Mouse (Mus musculus): ENCODE results near the gene Thbs3.

Thbs3 gene

DNA sequence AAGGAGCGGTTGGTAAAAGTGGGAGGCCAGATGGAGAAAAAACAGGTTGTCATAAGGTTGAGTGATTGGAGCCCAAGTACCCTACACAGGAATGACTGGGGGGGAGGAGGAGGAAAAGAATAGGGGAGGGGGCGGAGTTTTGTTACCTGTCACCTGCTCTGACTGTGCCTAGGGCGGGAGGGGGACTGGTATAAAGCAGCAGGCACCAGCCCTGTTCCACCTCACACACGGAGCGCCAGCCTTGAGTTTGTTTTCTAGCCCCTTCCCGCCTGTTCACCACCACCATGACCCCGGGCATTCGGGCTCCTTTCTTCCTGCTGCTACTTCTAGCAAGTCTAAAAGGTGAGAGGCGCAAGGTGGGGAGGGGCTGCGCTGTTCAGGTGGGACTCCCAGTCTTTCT is 13.9 kb downstream of the Thbs3 start, which contains the start of gene Muc1:
Gene Muc1 (plus strand): TSS at position 222 of the 400 bp plus-strand sequence.
- POLR2A ChIA-PET, result interaction anchor here in 2 of 4 experiments (0.8 to 1.4 kb wide), 3 partner anchors 15 to 178 kb away, joined by 3 to 4 read pairs (median 3); partner anchors contain the start of gene Krtcap2 (in 1 of the 2)
- CTCF ChIA-PET, result interaction anchor here in 1 of 4 experiments (1.3 to 6.7 kb wide), 2 partner anchors 16 to 92 kb away, joined by 5 to 81 read pairs; partner anchors contain the start of genes Krtcap2 and Trim46

GRCm38 (mm10) chr3:89229276-89229675 is 14.3 kb downstream of the Thbs3 start:
- CTCF ChIA-PET, result interaction anchor here in 2 of 4 experiments (0.5 to 6.7 kb wide), 6 partner anchors 13 to 653 kb away, joined by 3 to 81 read pairs (median 3); partner anchors contain the start of genes Krtcap2 (in 1 of the 2) and Trim46 (in 1 of the 2)
- POLR2A ChIA-PET, result interaction anchor here in 2 of 4 experiments (0.8 to 1.4 kb wide), 3 partner anchors 15 to 177 kb away, joined by 3 to 4 read pairs (median 3); partner anchors contain the start of gene Krtcap2 (in 1 of the 2)

- ChIA-PET POLR2A (interaction anchor here in 3 of 4 experiments (0.6 to 1.7 kb wide), 11 partner anchors 13 to 235 kb away, joined by 3 to 7 read pairs (median 3); partner anchors contain the start of genes Fam189b (in 1 of the 3) and Thbs3 (in 1 of the 3)), CTCF (interaction anchor here (0.6 to 6.7 kb wide), 8 partner anchors 12 to 16 kb away, joined by 3 to 81 read pairs (median 4); partner anchors contain the start of genes Krtcap2 (in 3 of the 4) and Trim46 (in 3 of the 4))
Observed at GRCm38 (mm10) chr3:89230561-89230960, 15.6 kb downstream of the Thbs3 start.

DNA sequence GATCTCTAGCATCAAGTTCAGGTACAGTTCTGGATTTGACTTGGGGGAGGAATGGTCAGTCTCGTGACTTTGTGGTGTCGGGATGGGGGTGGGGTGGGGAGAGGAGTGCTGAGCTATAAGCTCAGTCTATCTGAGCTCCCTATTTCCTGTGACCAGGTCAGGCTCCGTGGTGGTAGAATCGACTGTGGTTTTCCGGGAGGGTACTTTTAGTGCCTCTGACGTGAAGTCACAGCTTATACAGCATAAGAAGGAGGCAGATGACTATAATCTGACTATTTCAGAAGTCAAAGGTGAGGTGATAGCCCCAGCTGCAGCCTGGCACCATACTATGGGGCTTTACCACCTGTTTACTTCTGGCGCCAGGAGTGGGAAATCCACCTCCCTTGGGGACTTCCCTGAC is 16.4 kb downstream of the Thbs3 start:
- POLR2A ChIA-PET, result interaction anchor here in 3 of 4 experiments (0.7 to 1.7 kb wide), 8 partner anchors 12 to 236 kb away, joined by 3 to 7 read pairs (median 4); partner anchors contain the start of gene Thbs3 (in 1 of the 3)
- CTCF ChIA-PET, result interaction anchor here (0.5 to 6.7 kb wide), 7 partner anchors 11 to 218 kb away, joined by 3 to 81 read pairs (median 6); partner anchors contain the start of genes Krtcap2 (in 3 of the 4) and Trim46 (in 3 of the 4)

- CTCF ChIA-PET, result interaction anchor here in 3 of 4 experiments (0.5 to 6.7 kb wide), 5 partner anchors 11 to 217 kb away, joined by 4 to 81 read pairs (median 7); partner anchors contain the start of genes Krtcap2 (in 2 of the 3) and Trim46 (in 2 of the 3)
- POLR2A ChIA-PET, result interaction anchor here in 2 of 4 experiments (0.6 to 1.7 kb wide), 3 partner anchors 12 to 48 kb away, joined by 3 to 4 read pairs (median 3); no protein-coding TSS in a partner anchor
Observed at GRCm38 (mm10) chr3:89231772-89232275, 16.8 kb downstream of the Thbs3 start.

DNA sequence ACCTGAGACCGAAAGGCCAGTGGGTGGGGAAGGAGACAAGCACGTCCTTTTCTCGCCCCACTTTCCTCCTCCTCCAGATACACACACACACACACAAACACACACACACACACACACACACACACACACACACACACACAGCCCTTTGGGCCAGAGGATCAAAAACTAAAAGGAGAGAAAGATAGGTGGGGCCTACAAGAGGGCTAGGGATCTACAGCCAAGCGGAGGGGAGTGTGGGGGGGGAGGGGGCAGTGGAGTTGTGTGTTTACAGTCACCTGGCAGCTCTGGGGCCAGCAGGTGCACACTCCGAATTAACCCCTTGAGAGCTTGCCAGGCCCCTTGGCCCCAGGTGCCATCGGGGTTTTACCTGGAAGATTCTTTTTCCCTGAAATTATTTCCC is 17.6 kb downstream of the Thbs3 start:
- ChIA-PET POLR2A (interaction anchor here in 2 of 4 experiments (0.8 to 1.7 kb wide), 4 partner anchors 21 to 129 kb away, joined by 3 read pairs; partner anchors contain the start of gene Fam189b (in 1 of the 2)), CTCF (interaction anchor here (0.6 to 6.7 kb wide), 7 partner anchors 10 to 138 kb away, joined by 3 to 81 read pairs (median 5); partner anchors contain the start of genes Krtcap2 (in 1 of the 4) and Trim46 (in 1 of the 4))

DNA sequence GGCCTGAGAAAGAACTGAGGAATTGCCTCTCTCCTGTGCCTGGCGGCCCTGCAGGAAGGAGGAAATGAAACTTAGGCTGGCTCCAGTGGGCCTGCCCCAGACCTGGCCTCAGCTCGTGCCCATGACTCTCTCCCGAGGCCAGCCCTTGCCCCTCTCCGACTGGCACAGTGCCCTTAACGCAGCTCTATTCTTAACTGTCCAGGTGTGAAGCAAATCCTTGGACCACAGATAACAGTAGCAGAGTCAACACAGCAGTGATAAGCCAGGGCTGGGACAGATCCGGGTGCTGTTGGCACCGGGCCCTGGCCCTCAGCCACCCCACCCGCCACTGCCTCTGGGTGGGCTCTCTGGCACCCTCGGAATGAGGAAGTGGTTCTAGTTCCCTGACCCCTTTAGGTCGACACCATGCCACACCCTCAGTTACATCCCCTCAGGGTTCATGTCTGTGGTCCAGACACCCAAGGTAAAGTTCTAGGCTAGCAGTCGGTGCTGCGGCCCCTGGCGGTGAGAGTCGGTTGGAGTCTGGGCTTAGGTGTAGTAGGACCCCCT is 18.7 kb downstream of the Thbs3 start:
- ChIA-PET POLR2A (interaction anchor here in 2 of 4 experiments (0.6 to 1.7 kb wide), 10 partner anchors 9 to 241 kb away, joined by 3 to 4 read pairs (median 3); partner anchors contain the start of genes Fam189b (in 1 of the 2), Krtcap2 (in 1 of the 2), Scamp3 (in 1 of the 2) and Trim46 (in 1 of the 2)), CTCF (interaction anchor here in 3 of 4 experiments (0.8 to 6.7 kb wide), 6 partner anchors 9 to 291 kb away, joined by 3 to 81 read pairs (median 6); partner anchors contain the start of genes Krtcap2 (in 1 of the 3) and Trim46 (in 1 of the 3))

- ChIA-PET POLR2A (interaction anchor here in 2 of 4 experiments (1.0 to 1.9 kb wide), 3 partner anchors 10 to 14 kb away, joined by 3 to 10 read pairs (median 4); partner anchors contain the start of genes Krtcap2 (in 1 of the 2), Mtx1 (in 1 of the 2) and Trim46 (in 1 of the 2)), CTCF (interaction anchor here in 1 of 4 experiments (0.8 kb wide), 1 partner anchor 10 kb away, joined by 5 read pairs; no protein-coding TSS in a partner anchor)
Observed at GRCm38 (mm10) chr3:89236516-89236915, 21.5 kb downstream of the Thbs3 start.

DNA sequence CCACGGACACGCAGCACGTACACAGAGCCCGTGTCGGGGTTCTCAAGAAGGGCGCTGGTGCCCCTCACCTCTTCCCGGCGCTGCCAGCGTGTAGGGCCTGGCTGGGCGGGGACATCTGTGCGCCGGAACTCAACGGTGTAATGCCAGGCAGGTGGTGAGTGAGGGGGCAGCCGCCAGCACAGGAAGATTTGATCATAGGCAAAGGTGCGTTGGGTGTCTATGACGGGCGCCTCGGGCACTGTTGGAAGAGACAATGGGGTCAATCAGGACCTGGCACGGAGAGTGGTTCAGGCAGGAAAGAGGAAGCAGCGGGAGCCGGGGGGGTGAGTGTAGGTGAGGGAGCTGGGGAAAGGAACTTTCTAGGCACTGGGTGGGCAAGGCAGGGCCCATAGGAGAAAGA is 22.7 kb downstream of the Thbs3 start:
- ChIA-PET POLR2A (interaction anchor here in 2 of 4 experiments (0.7 to 1.4 kb wide), 3 partner anchors 11 to 596 kb away, joined by 3 to 4 read pairs (median 3); no protein-coding TSS in a partner anchor), CTCF (interaction anchor here in 1 of 4 experiments (0.5 kb wide), 1 partner anchor 211 kb away, joined by 4 read pairs; no protein-coding TSS in a partner anchor)

DNA sequence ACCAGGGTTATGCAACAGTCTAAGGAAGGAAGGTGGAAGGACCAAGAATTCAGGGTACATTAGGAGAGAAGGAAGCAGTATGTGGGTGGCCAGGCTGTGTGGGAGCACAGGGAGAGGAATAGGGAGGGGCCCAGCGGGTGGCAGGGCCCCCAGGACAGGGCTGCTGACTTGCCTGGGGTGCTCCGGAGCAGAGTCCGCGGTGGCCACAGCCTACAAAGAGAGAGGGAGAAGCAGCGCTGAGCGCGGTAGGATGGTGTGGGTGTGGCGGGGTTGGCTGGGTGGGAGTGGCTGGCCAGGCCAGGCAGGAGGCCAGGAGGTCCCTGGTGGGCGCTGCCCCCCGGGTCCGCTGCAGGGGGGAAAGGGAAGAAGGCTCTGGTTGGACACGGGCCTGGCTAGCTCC is 23.5 kb downstream of the Thbs3 start:
- ChIA-PET POLR2A (interaction anchor here in 2 of 4 experiments (0.8 to 1.4 kb wide), 5 partner anchors 10 to 52 kb away, joined by 3 to 4 read pairs (median 3); partner anchors contain the start of gene Thbs3 (in 1 of the 2)), CTCF (no interaction called here)

- ChIA-PET POLR2A (interaction anchor here in 3 of 4 experiments (0.5 to 5.1 kb wide), 20 partner anchors 8 to 1270 kb away, joined by 3 to 22 read pairs (median 3); partner anchors contain the start of genes Mtx1 (in 2 of the 3), Clk2 (in 1 of the 3), Efna4 (in 1 of the 3) and Fam189b (in 1 of the 3)), CTCF (interaction anchor here (0.5 to 5.0 kb wide), 80 partner anchors 9 to 881 kb away, joined by 3 to 81 read pairs (median 4); partner anchors contain the start of genes Dpm3 (in 2 of the 4), Efna1 (in 2 of the 4), Mtx1 (in 2 of the 4) and Thbs3 (in 2 of the 4))
Observed at GRCm38 (mm10) chr3:89242331-89242895, 27.4 kb downstream of the Thbs3 start.

- POLR2A ChIA-PET, result interaction anchor here in 3 of 4 experiments (0.5 to 5.1 kb wide), 28 partner anchors 9 to 1061 kb away, joined by 3 to 22 read pairs (median 3); partner anchors contain the start of genes Efna1 (in 2 of the 3), Mtx1 (in 2 of the 3), Cks1b (in 1 of the 3) and Clk2 (in 1 of the 3)
- CTCF ChIA-PET, result interaction anchor here (0.5 to 5.0 kb wide), 94 partner anchors 8 to 834 kb away, joined by 3 to 81 read pairs (median 4); partner anchors contain the start of genes Dpm3 (in 2 of the 4), Efna1 (in 2 of the 4), Mtx1 (in 2 of the 4) and Slc50a1 (in 2 of the 4)
Observed at GRCm38 (mm10) chr3:89243609-89244008, 28.6 kb downstream of the Thbs3 start.

GRCm38 (mm10) chr3:89244158-89244981 is 29.4 kb downstream of the Thbs3 start:
- CTCF ChIA-PET, result interaction anchor here (0.5 to 5.0 kb wide), 65 partner anchors 7 to 330 kb away, joined by 3 to 81 read pairs (median 4); partner anchors contain the start of genes Efna1 (in 2 of the 4), Mtx1 (in 2 of the 4), Slc50a1 (in 2 of the 4) and Cks1b (in 1 of the 4)
- POLR2A ChIA-PET, result interaction anchor here in 3 of 4 experiments (0.6 to 5.1 kb wide), 26 partner anchors 11 to 212 kb away, joined by 3 to 22 read pairs (median 4); partner anchors contain the start of genes Efna1 (in 2 of the 3), Mtx1 (in 2 of the 3), Cks1b (in 1 of the 3) and Clk2 (in 1 of the 3)

GRCm38 (mm10) chr3:89244982-89245687 is 30.2 kb downstream of the Thbs3 start:
- POLR2A ChIA-PET, result interaction anchor here in 3 of 4 experiments (0.6 to 5.1 kb wide), 23 partner anchors 10 to 873 kb away, joined by 3 to 22 read pairs (median 4); partner anchors contain the start of genes Efna1 (in 2 of the 3), Mtx1 (in 2 of the 3), Fam189b (in 1 of the 3) and Fdps (in 1 of the 3)
- CTCF ChIA-PET, result interaction anchor here (0.5 to 5.0 kb wide), 53 partner anchors 9 to 181 kb away, joined by 3 to 81 read pairs (median 4); partner anchors contain the start of genes Efna1 (in 3 of the 4), Mtx1 (in 3 of the 4), Scamp3 (in 2 of the 4) and Cks1b (in 1 of the 4)

All from embryonic stem cell, embryonic (primary cell).